21 mouse cellular contexts compared by ENCODE assay signal in genomic region chr16:22625987-22626386, GRCm38 (mm10).
"Had no signal": no experiment of that assay in that cellular context is flagged by ENCODE, and none has a peak within 500 bp of the region (broad histone marks: within the 10 kb centered on the region; RNA-seq: fewer than 3 reads in every experiment).

No protein-coding gene starts in this region.

- H3K27me3 ChIP-seq: liver, embryonic 15.5 days; megakaryocyte, embryonic 14.5 days; midbrain, embryonic 15.5 days; neural tube, embryonic 12.5 days had no signal

- H3K4me3 ChIP-seq: liver, embryonic 15.5 days; lung, embryonic 15.5 days; megakaryocyte, embryonic 14.5 days; midbrain, embryonic 13.5 days; midbrain, embryonic 15.5 days; neural tube, embryonic 12.5 days had no signal

- H3K27ac ChIP-seq: liver, embryonic 15.5 days; lung, embryonic 15.5 days; macrophage; midbrain, embryonic 13.5 days; midbrain, embryonic 15.5 days; neural tube, embryonic 12.5 days had no signal

- DNase-seq: liver, postnatal 0 days; lung, adult 2 months; lung, postnatal 14 days; lung, postnatal 36 days; retina, postnatal 1 day; right cerebral cortex, adult 18-20 months; right cerebral cortex, postnatal 25 days; right cerebral cortex, postnatal 4 days; spleen, adult 18-20 months; thymus, adult 18-20 months; thymus, postnatal 14 days; thymus, postnatal 36 days had no signal

- H3K9ac ChIP-seq: liver, embryonic 15.5 days; liver, postnatal 0 days; lung, embryonic 15.5 days; midbrain, embryonic 13.5 days; midbrain, embryonic 15.5 days; neural tube, embryonic 12.5 days had no signal

- H3K36me3 ChIP-seq: liver, embryonic 15.5 days; lung, embryonic 15.5 days; midbrain, embryonic 13.5 days; midbrain, embryonic 15.5 days; neural tube, embryonic 12.5 days had no signal

- H3K4me1 ChIP-seq: liver, embryonic 15.5 days; lung, embryonic 15.5 days; midbrain, embryonic 13.5 days; midbrain, embryonic 15.5 days had no signal

- H3K4me2 ChIP-seq: liver, embryonic 15.5 days; lung, embryonic 15.5 days; midbrain, embryonic 11.5 days; midbrain, embryonic 13.5 days; midbrain, embryonic 15.5 days; neural tube, embryonic 12.5 days had no signal

- H3K9me3 ChIP-seq: liver, embryonic 15.5 days; lung, embryonic 15.5 days; midbrain, embryonic 13.5 days; midbrain, embryonic 15.5 days; neural tube, embryonic 12.5 days had no signal

- ATAC-seq: liver, postnatal 0 days; lung, postnatal 0 days; midbrain, embryonic 13.5 days; midbrain, embryonic 15.5 days had no signal
